Mouse (Mus musculus) monocyte, adult 5-6 weeks (primary cell): ENCODE data around the gene Irf1. TPM values are rescaled to one million over a fixed set of nuclear protein-coding genes. Genes with fewer than 3 reads are reported as not detected.
A peak's percentile ranks its signal among the peaks of the same experiment; 100 is the strongest.

Source experiments
- ATAC-seq: fragments of 153-309, 156-312 bp; replicated peaks from 2 replicates; pipeline ENCODE4 v1.8.0; 2017; ENCODE audit warnings: mild to moderate bottlenecking; ENCODE audit not compliant: low TSS enrichment, insufficient number of reproducible peaks, severe bottlenecking, poor library complexity, low FRiP score
- total RNA-seq: library from RNA; stranded (forward); fragments of 200-1000, 200-491, 200-594 nt; gene quantifications from 3 replicates; pipeline ENCODE4 v1.2.3, GENCODE M21; 2017

Irf1 gene
- total RNA-seq, 1 experiment from 2014 or later: 378 TPM

DNA sequence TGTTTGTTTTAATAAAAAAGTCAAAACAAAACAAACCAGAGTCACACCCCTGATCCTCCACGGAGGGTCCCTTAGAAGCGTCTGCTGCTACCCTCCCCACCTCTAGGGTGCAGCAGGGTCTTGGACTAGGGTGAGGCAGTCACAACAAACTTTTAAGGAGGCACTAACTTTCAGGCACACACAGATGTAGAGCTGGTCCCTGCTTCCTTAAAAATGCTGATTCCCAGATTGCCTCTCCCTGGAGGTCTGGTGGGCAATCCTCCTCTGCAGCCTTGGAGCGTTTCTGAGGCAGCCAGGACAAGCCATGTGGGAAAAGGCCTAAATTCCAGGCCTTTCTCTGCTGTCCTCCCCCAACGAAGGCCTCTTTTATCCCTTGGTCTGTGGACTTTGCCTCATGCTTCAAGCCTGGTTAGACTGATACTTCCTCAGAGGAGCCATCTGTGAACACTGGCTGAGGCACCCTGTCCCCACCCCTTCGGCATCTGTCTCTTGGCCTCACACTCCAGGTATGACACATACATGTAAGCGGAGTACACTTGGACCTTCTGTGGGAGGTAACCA, 10.9 kb upstream of the Irf1 start:
- ATAC-seq: no peak

DNA sequence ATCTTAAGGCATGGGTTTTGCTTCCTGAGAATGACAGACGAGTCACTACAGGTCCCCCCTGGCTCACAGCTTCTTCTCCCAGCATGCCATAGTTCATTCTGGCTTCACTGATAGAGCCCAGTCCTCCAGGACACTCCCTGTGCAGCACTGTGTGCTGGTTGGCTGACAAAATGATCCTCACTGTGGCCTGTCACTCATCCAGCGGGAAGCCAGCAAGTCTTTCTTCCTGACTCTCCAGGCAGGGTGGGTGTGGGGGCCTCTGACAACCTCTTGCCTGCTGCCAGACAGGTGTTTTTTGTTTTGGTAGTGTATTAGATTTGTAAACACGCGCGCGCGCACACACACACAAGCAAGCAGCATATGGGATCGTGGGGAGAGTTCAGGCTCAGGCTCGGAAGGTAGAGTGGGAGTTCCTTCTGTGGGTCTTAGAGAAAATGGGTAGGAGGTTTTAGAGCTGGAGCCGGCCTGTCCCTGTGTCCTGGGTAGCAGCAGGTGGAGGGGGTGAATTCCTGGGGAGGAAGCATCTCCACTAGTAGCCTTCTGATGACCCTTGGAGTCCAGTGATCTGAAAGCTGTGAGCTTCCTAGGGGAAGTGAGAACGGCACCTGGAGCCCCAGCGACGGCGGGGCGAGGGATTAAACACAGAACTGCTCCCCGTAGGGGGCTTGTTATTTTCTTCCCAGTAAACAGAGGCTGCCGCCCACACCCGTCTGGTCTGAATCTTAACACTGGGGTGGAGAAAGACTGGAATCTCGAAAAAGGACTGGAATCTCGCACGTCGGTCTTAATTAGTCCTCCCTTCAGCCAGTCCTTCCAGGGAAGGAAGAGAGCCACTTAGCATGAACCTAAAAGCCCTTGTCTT, 10.0 kb upstream of the Irf1 start:
- ATAC-seq: no peak

DNA sequence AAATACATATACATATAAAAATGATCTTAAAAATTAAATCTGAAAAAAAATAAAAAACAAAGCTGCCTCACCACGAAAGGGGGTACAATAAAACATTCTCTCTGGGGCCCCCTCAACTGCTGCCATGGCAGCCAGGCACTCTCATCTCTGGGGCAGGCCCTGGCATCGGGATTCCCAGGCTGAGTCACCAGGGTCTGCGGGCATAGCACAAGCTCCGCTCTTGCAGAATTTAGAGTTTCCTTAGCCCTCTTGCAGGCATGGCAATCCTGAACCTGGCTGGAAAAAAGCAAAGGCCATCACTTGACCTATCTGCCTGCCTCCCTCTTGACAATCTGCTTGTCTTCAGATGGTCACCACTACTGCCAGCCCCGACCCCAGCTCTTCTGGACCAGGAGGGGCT, 8.5 kb upstream of the Irf1 start:
- ATAC-seq: no peak

GRCm38 (mm10) chr11:53761822-53762221, 8.0 kb upstream of the Irf1 start:
- ATAC-seq: no peak

DNA sequence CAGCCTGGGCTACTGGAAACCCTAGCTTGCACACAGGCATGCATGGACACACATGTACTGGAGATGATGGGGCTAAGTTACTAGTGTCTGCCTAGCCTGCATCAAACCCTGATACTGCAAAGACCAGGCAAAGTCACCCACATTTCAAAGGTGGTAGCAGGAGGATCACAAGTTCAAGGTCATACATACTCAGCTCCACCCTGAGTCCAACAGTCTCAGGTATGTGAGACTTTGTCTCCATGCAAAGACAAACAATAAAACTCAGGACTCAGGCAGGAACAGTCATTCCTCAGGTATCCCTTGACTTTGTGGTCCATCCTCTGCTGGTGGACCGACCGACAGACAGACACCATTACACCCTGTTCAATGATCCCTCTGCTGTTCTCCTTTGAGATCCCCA, 7.4 kb upstream of the Irf1 start:
- ATAC-seq: no peak

GRCm38 (mm10) chr11:53762827-53763495, 6.9 kb upstream of the Irf1 start:
- peak; percentile 16; the same call in 1 of the 2 replicates for ATAC-seq

DNA sequence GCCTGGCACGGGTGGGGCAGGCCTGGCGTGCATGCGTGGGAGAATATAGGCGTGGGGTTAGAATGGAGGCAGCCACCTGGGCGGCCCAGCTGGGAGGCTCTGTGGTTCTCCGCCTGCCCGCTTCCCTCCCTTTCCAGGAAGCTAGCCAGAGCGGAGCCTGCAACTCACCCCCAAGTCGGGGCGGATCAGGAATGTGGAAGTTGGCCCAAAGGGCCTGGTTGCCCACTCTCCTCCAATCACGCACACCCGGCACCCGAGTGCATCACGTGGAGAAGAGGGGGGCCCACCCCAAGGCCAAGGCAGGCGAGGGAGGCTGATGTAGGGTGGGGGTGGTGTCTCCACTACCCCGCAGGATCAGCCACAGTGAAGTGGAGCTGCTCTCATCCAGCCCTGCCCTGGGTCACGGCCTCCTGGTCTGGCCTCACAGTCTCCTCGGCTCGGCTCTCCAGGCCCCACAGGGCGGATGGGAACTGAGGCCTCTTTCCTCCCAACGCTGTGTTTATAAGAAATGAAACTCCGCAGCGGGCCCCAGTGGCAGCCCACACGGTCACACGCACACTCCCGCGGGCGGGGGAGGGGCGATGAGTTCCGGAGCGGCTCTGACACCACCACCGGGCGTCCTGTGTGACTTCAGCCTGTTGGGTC, 6.2 kb upstream of the Irf1 start:
- peak; percentile 83 for ATAC-seq

DNA sequence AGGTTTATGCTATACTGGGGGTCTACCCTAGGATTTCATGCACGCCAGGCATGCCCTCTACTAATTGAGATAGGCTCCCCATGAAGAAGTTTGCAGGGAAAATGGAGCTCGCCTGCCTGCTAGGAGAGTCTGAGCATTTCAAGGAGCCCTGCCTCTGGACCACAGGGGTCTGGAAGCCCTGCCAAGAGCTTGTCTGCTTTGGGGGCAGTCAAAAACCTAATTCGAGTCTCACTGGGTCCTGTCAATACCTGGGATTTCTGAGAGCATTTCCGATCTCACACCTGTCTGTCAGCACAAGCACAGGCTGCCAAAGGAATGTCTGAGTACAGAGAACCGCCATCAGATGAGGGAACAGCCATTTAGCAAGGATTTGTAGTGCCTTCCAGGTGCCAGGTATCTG, 5.2 kb upstream of the Irf1 start:
- ATAC-seq: no peak

DNA sequence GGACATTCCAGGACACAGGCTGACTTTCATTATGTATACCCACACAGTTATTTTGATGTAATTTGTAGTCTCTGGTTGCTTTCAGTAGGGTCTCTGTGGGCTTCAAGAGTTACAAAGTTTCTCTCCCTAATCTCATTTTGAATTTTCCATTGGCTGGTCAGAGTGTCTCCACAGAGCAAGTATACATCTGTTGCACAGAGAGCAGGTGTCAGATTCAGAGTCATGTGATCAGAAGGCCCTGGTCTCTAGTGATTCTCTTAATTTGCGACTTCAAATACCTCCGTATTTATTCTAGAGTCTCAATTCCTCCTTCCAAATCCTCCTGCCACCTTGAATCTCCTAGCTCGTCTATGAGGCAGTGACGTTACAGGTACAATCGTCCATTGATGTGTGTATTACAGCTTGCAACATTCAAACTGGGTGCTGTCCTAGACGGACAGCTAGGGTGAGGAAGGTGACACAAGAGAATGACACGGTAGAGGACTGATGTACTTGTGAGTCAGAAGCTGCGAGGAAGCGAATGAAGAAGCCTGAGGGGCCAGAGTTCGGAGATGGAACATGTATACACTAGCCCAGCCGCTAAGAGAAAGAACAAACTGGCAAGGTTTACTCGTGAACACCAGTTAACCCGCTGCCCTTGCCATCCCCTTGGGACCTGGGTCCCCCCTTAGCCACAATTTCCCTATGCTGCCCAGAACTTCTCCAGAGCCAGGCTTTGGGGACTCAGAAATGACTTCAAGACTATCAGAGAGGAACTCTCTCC, 1.2 kb upstream of the Irf1 start:
- ATAC-seq: no peak

GRCm38 (mm10) chr11:53769185-53769576, 633 bp upstream of the Irf1 start:
- no peak for ATAC-seq

GRCm38 (mm10) chr11:53770125-53770791, 444 bp downstream of the Irf1 start:
- peak; percentile 14; the same call in 1 of the 2 replicates for ATAC-seq

GRCm38 (mm10) chr11:53771001-53771744, 1.4 kb downstream of the Irf1 start:
- no peak for ATAC-seq

GRCm38 (mm10) chr11:53772536-53772935, 2.7 kb downstream of the Irf1 start:
- ATAC-seq: no peak

DNA sequence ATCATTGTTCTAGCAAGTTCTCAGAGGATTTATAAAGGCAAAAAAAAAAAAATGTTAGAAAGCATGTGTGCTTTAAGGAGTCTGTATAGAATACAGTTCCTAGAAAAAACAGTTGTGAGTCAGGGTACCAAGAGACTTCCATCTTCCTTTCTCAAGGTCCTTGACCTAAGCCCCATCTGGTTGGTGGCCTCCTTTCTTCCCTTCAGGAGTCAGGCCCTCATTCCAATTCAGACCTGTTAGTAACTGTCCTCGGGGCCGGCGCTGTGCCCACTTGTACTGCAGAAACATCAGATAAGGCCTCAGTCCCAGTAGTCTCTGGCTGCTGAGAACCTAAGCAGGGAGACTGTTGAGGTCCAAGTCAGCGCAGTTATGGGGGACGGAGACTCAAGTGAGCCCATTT, 3.3 kb downstream of the Irf1 start, which contains the start of gene Gm17334:
TSS of gene Gm17334 (minus strand) at position 101 of the 400 bp plus-strand sequence.
- no peak for ATAC-seq

- no peak for ATAC-seq
Measured at GRCm38 (mm10) chr11:53773641-53774360, 4.0 kb downstream of the Irf1 start.

DNA sequence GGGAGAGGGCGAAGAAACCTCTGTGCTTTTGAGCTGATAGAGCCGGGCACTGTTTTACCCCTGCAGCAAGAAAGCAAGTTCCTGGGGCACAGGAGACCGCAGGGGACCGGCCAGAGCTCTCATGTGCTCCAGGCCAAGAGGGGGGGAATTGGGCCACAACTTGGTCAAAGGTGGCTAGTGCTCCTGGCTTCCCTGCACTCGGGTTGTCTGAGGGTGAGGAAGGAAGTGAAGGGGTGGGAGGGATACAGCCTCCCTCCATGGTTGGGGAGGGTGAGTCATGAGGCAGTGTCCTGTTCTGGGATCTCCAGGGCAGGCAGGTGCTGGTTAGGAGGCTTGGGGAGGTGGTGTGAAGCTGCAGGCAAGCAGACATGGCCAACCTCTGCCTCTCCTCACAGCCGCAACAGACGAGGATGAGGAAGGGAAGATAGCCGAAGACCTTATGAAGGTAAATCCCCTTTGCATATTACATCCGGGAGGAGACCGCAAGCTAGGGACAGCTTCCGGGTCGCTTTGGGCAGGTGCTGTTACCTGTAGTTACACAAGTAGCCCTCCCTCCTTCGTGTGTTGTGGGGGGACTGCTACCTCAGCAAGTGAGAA, 4.9 kb downstream of the Irf1 start:
- ATAC-seq: no peak
